Mouse (Mus musculus): ENCODE data around the gene Cubn.

DNA sequence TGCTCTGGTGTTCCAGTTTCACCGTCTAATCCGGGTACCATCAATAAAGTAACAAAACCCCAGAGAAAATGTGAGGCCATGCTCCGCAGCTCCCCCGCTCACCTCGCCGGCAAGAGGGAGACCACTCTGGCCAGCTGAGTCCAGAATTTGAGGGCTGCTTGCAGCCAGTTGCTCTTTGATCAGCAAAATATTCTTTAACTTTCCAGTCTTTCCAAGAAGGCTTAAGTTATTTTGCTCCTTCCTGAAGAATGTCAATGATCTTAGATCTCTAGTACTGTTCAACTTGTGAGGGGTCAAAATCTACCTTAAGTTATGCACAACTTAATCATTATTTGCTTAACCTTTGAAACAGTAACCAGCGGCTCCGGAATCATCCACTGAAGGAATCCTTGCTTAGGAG is at the start of gene Cubn:
- no peak for TF ChIP-seq CTCF (IDR thresholded peaks at IDR 0.05 in 2 of 3, conservative IDR thresholded peaks at IDR 0.05 in 1 of 3; ENCODE audit: control insufficient read depth in 1 of 3, insufficient read depth in 1 of 3, low read depth in 2 of 3, low read length in 3 of 3, poor library complexity in 1 of 3, severe bottlenecking in 1 of 3)
- TF ChIP-seq USF2 (IDR thresholded peaks at IDR 0.05; ENCODE audit: borderline replicate concordance in 1 of 2, insufficient read depth in 1 of 2, low read depth in 1 of 2, low read length in 2 of 2) = no peak
- TF ChIP-seq MAFK (IDR thresholded peaks at IDR 0.05; ENCODE audit: borderline replicate concordance, low read depth, low read length) = no peak
- no peak for TF ChIP-seq GATA1 (IDR thresholded peaks at IDR 0.05; ENCODE audit: low read depth, low read length)
